Mouse (Mus musculus): Measurements from ENCODE around the gene Camta1. TPM values are rescaled to one million over a fixed set of nuclear protein-coding genes. Genes with fewer than 3 reads are reported as not detected.

Camta1 gene
- polyA plus RNA-seq, 1 experiment: 27.1 TPM

DNA sequence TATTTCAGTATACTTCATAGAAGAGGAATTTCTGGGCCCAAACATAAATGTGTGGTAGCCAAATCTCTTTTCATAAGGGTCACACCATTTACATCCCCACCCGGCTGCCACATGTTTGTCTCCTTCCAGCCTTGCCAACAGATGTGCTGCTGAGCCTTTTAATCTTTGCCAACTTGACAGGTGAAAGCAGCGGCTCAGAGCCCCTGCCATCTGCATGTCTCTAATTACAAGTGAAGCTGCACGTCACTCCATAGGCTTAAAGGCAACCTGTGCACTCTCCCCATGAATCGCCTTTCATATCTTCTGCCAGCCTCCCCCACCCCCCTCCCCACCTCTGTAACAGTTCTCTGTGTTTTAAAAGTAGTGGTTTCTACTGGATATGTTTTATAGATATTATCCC, 351.3 kb downstream of the Camta1 start:
- Histone ChIP-seq H3K4me3 (ENCODE audit: control insufficient read depth, insufficient read depth, low read length) (no peak overlapping the region), H3K36me3 (ENCODE audit: control insufficient read depth, insufficient read depth, low read length) (no peaks in the 10 kb centered on the region), H3K27me3 (ENCODE audit: control insufficient read depth, insufficient read depth, low read length) (no peaks in the 10 kb centered on the region), H3K27ac (ENCODE audit: control insufficient read depth, insufficient read depth, low read length) (no peak overlapping the region), H3K4me1 (replicated peaks; ENCODE audit: control insufficient read depth, insufficient read depth, low read length) (no peaks in the 10 kb centered on the region)
- no peak for DNase-seq
- 84% methylated on average over 4 of the region's 4 CpGs for WGBS
- TF ChIP-seq POLR2A (IDR thresholded peaks at IDR 0.05; ENCODE audit: control insufficient read depth, extremely low read depth, insufficient read depth, low read length, poor library complexity) (no peak), CTCF (IDR thresholded peaks at IDR 0.05; ENCODE audit: borderline replicate concordance, control insufficient read depth, extremely low read depth, insufficient read depth, low read length, poor library complexity) (no peak)

DNA sequence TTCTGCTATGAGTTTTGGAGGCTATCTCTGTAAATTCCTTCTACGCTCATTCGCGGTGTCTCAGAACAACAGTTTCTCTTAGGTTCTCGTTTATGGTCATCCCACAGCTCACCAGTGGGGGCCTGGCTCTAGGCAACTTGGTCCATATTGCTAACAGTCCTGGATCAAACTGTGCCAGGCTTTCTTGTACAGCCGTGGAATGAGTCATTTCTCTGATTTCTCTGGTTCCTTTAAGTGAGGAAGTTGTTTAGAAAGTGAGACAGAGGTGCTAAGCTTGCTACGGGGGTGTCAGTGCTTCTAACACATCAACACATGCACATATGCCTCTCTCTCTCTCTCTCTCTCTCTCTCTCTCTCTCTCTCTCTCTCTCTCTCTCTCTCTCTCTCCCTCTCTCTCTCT, 355.0 kb downstream of the Camta1 start:
- TF ChIP-seq CTCF (IDR thresholded peaks at IDR 0.05; ENCODE audit: borderline replicate concordance, control insufficient read depth, extremely low read depth, insufficient read depth, low read length, poor library complexity): no peak
- no peak for TF ChIP-seq POLR2A (IDR thresholded peaks at IDR 0.05; ENCODE audit: control insufficient read depth, extremely low read depth, insufficient read depth, low read length, poor library complexity)
- Histone ChIP-seq H3K4me1 (replicated peaks; ENCODE audit: control insufficient read depth, insufficient read depth, low read length) (no peaks in the 10 kb centered on the region), H3K4me3 (ENCODE audit: control insufficient read depth, insufficient read depth, low read length) (no peak overlapping the region), H3K36me3 (ENCODE audit: control insufficient read depth, insufficient read depth, low read length) (no peaks in the 10 kb centered on the region), H3K27me3 (ENCODE audit: control insufficient read depth, insufficient read depth, low read length) (no peaks in the 10 kb centered on the region), H3K27ac (ENCODE audit: control insufficient read depth, insufficient read depth, low read length) (no peak overlapping the region)
- DNase-seq: no peak
- 82% methylated on average over 6 of the region's 6 CpGs for WGBS

DNA sequence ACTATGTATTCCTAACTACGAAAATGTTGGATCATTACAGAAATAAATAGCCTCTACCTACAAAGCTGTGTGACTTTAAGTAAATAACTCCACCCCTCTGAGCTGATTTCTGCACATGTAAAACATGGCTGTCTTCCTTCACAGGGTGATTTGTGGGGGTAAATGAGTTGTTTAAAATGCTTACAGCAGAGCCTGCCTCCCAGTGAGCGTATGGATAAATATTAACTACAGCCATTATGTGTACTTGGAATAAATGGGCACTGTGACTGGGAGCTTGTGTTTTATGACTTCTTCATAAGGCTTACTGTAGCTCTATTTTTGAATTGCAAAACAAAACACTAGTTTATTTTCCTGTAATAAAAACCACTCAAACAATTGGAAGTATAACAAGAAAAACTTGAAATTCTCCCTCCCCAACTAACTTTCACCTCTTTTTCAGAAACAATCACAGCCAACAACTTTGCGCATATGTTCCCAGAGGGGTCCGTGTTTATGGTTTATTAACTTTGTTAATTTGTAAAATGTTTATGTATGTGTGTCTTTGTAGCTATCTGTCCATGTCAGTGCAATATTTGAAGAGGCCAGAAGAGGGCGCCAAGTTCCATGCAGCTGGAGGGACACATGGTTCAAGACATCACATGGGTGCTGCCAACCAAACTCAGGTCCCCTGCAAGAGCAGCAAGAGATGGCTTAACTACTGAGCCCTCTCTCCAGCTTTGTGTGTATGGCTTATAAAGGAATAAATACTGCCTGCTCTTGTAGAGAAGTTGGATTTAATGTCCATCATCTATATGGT, 363.0 kb downstream of the Camta1 start:
- Histone ChIP-seq H3K27ac (ENCODE audit: control insufficient read depth, insufficient read depth, low read length) (no peak overlapping the region), H3K36me3 (ENCODE audit: control insufficient read depth, insufficient read depth, low read length) (no peaks in the 10 kb centered on the region), H3K4me3 (ENCODE audit: control insufficient read depth, insufficient read depth, low read length) (no peak overlapping the region), H3K4me1 (replicated peaks; ENCODE audit: control insufficient read depth, insufficient read depth, low read length) (no peaks in the 10 kb centered on the region), H3K27me3 (ENCODE audit: control insufficient read depth, insufficient read depth, low read length) (no peaks in the 10 kb centered on the region)
- no peak for TF ChIP-seq POLR2A (IDR thresholded peaks at IDR 0.05; ENCODE audit: control insufficient read depth, extremely low read depth, insufficient read depth, low read length, poor library complexity)
- no peak for TF ChIP-seq CTCF (IDR thresholded peaks at IDR 0.05; ENCODE audit: borderline replicate concordance, control insufficient read depth, extremely low read depth, insufficient read depth, low read length, poor library complexity)
- 89% methylated on average over 5 of the region's 5 CpGs for WGBS
- DNase-seq: no peak

GRCm38 (mm10) chr4:151496581-151496980, 365.1 kb downstream of the Camta1 start:
- no peak for TF ChIP-seq POLR2A (IDR thresholded peaks at IDR 0.05; ENCODE audit: control insufficient read depth, extremely low read depth, insufficient read depth, low read length, poor library complexity)
- no peak overlapping the region for H3K4me3 ChIP-seq (ENCODE audit: control insufficient read depth, insufficient read depth, low read length)
- WGBS: 93% methylated on average over 5 of the region's 5 CpGs
- no peak for DNase-seq
- no peak overlapping the region for H3K27ac ChIP-seq (ENCODE audit: control insufficient read depth, insufficient read depth, low read length)
- no peaks in the 10 kb centered on the region for H3K4me1 ChIP-seq (replicated peaks; ENCODE audit: control insufficient read depth, insufficient read depth, low read length)
- no peaks in the 10 kb centered on the region for H3K27me3 ChIP-seq (ENCODE audit: control insufficient read depth, insufficient read depth, low read length)
- no peaks in the 10 kb centered on the region for H3K36me3 ChIP-seq (ENCODE audit: control insufficient read depth, insufficient read depth, low read length)

- no peaks in the 10 kb centered on the region for H3K27me3 ChIP-seq (ENCODE audit: control insufficient read depth, insufficient read depth, low read length)
Measured at GRCm38 (mm10) chr4:151495276-151495882, 366.3 kb downstream of the Camta1 start.

DNA sequence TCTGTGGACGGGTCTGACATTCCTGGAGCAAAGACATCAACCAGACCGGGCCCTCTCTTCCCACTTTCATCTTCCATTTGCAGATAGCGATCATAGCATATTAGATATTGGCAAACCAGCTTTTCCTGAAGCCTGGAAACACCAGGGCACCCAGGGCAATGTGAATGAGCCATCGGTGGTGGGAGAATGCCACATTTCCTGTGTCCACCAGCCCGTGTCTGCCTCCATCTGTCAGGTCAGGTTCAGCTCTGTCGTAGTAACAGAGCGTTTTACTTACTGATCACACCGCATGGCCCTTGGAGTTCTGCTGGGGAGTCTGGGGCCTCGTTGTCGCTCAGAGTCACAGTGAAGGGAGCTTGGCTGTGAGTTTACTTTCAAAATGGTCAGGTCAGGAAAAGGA, 368.9 kb downstream of the Camta1 start:
- TF ChIP-seq CTCF (IDR thresholded peaks at IDR 0.05; ENCODE audit: borderline replicate concordance, control insufficient read depth, extremely low read depth, insufficient read depth, low read length, poor library complexity) (no peak), POLR2A (IDR thresholded peaks at IDR 0.05; ENCODE audit: control insufficient read depth, extremely low read depth, insufficient read depth, low read length, poor library complexity) (no peak)
- no peak overlapping the region for H3K27ac ChIP-seq (ENCODE audit: control insufficient read depth, insufficient read depth, low read length)
- 87% methylated on average over 10 of the region's 10 CpGs for WGBS

More at GRCm38 (mm10) chr4:151495276-151495882, 366.3 kb downstream of the Camta1 start:
- Histone ChIP-seq H3K27ac (ENCODE audit: control insufficient read depth, insufficient read depth, low read length) (no peak overlapping the region), H3K36me3 (ENCODE audit: control insufficient read depth, insufficient read depth, low read length) (no peaks in the 10 kb centered on the region), H3K4me3 (ENCODE audit: control insufficient read depth, insufficient read depth, low read length) (no peak overlapping the region), H3K4me1 (replicated peaks; ENCODE audit: control insufficient read depth, insufficient read depth, low read length) (no peaks in the 10 kb centered on the region)
- no peak for TF ChIP-seq CTCF (IDR thresholded peaks at IDR 0.05; ENCODE audit: borderline replicate concordance, control insufficient read depth, extremely low read depth, insufficient read depth, low read length, poor library complexity)
- DNase-seq: no peak
- 78% methylated on average over 11 of the region's 11 CpGs for WGBS

More for the DNA sequence above, 368.9 kb downstream of the Camta1 start:
- H3K36me3 ChIP-seq (ENCODE audit: control insufficient read depth, insufficient read depth, low read length): no peaks in the 10 kb centered on the region
- H3K4me1 ChIP-seq (replicated peaks; ENCODE audit: control insufficient read depth, insufficient read depth, low read length): no peaks in the 10 kb centered on the region
- DNase-seq: no peak
- H3K4me3 ChIP-seq (ENCODE audit: control insufficient read depth, insufficient read depth, low read length): no peak overlapping the region
- no peaks in the 10 kb centered on the region for H3K27me3 ChIP-seq (ENCODE audit: control insufficient read depth, insufficient read depth, low read length)
